Mouse (Mus musculus) G1E (cell line): ENCODE measurements around the gene Sfpq. TPM values are rescaled to one million over a fixed set of nuclear protein-coding genes. Genes with fewer than 3 reads are reported as not detected.
A peak's percentile ranks its signal among the peaks of the same experiment; 100 is the strongest.
"Not testable (repeated sequence)": the region's sequence is repeated elsewhere in the genome, so short reads cannot be mapped to it uniquely, and the experiment has no call there.

Experiments used
- ATAC-seq: 2 replicates; pipeline ENCODE4 v1.8.0; 2016; ENCODE audit warnings: mild to moderate bottlenecking; ENCODE audit not compliant: insufficient number of reproducible peaks, poor library complexity, low FRiP score, severe bottlenecking; ENCODE audit errors: extremely low read depth
- DNase-seq: peaks from one replicate; pipeline ENCODE4 v3.0.0; 2012; ENCODE audit warnings: low spot score
- H3K27me3 ChIP-seq: 2 replicates; pipeline ENCODE4 v1.6.1; 2012; ENCODE audit warnings: mild to moderate bottlenecking, low read length, inconsistent platforms; ENCODE audit not compliant: insufficient read depth
- H3K36me3 ChIP-seq: replicated peaks from 2 replicates; pipeline ENCODE3; 2012; ENCODE audit warnings: mild to moderate bottlenecking, inconsistent platforms
- H3K4me1 ChIP-seq: 2 replicates; pipeline ENCODE4 v1.6.1; 2012; ENCODE audit warnings: low read depth, low read length, inconsistent platforms, mixed read lengths; ENCODE audit not compliant: insufficient read depth
- H3K4me3 ChIP-seq: 2 replicates; pipeline ENCODE4 v1.5.1; 2012; ENCODE audit warnings: low read depth, mild to moderate bottlenecking, inconsistent platforms, low read length, moderate library complexity, mixed read lengths
- H3K9me3 ChIP-seq: replicated peaks from 2 replicates; pipeline ENCODE4 v1.6.1; 2012; ENCODE audit warnings: inconsistent platforms
- CTCF ChIP-seq: IDR thresholded peaks from 2 replicates; pipeline ENCODE4 v1.5.1; 2012; ENCODE audit warnings: low read depth, low read length, inconsistent platforms, mixed read lengths
- GATA1 ChIP-seq: IDR thresholded peaks from 2 replicates; pipeline ENCODE4 v1.6.1; 2012; ENCODE audit warnings: borderline replicate concordance, low read length, inconsistent platforms, mixed read lengths
- GATA2 ChIP-seq: IDR thresholded peaks from 2 replicates; pipeline ENCODE4 v1.6.1; 2012; ENCODE audit warnings: low read depth, low read length, inconsistent platforms, borderline replicate concordance
- POLR2AphosphoS5 ChIP-seq: IDR thresholded peaks from 2 replicates; pipeline ENCODE4 v1.6.1; 2012; ENCODE audit warnings: low read depth, low read length, inconsistent platforms; ENCODE audit not compliant: insufficient replicate concordance
- TAL1 ChIP-seq: conservative IDR thresholded peaks from 2 replicates; pipeline ENCODE4 v1.6.1; 2012; ENCODE audit warnings: low read depth, low read length, inconsistent platforms, mixed read lengths
- polyA plus RNA-seq: library from polyadenylated mRNA; stranded (reverse); fragments of >175 nt; gene quantifications from 2 replicates; pipeline ENCODE4 v1.2.3, GENCODE M21; 2012
- total RNA-seq, 2 experiments: library from RNA; stranded (forward) in 1 of 2; stranded (reverse) in 1 of 2; fragments of 200-1000 nt in 1 of 2; fragments of >200 nt in 1 of 2; fragmentation: Nextera tagmentation in 1 of 2; gene quantifications; 2 replicates each; pipeline ENCODE4 v1.2.3; 2014 to 2017

Sfpq gene
- total and polyA plus RNA-seq, 3 experiments, result 346 to 471 (median 353) TPM

GRCm38 (mm10) chr4:126988503-126988902, 32.6 kb upstream of the Sfpq start:
- no peaks in the 10 kb centered on the region for H3K9me3 ChIP-seq
- H3K4me1 ChIP-seq, result no peaks in the 10 kb centered on the region
- H3K27me3 ChIP-seq, result no peaks in the 10 kb centered on the region; the same call in 1 of the 2 replicates
- TF ChIP-seq POLR2AphosphoS5, result no peak
- no peak for TF ChIP-seq CTCF
- TF ChIP-seq GATA1, result no peak
- no peak for TF ChIP-seq GATA2
- no peak for TF ChIP-seq TAL1
- no peaks in the 10 kb centered on the region for H3K36me3 ChIP-seq
- ATAC-seq, result no peak
- no peak overlapping the region for H3K4me3 ChIP-seq
- DNase-seq, result no peak

- TF ChIP-seq TAL1 (no peak), CTCF (no peak), GATA2 (no peak), GATA1 (no peak), POLR2AphosphoS5 (no peak)
- Histone ChIP-seq H3K27me3 (peaks cover 7% of the 10 kb centered on the region), H3K36me3 (no peaks in the 10 kb centered on the region), H3K4me1 (no peaks in the 10 kb centered on the region), H3K4me3 (no peak overlapping the region), H3K9me3 (no peaks in the 10 kb centered on the region)
- no peak for DNase-seq
- ATAC-seq, result no peak
Observed at GRCm38 (mm10) chr4:126990553-126990952, 30.6 kb upstream of the Sfpq start.

DNA sequence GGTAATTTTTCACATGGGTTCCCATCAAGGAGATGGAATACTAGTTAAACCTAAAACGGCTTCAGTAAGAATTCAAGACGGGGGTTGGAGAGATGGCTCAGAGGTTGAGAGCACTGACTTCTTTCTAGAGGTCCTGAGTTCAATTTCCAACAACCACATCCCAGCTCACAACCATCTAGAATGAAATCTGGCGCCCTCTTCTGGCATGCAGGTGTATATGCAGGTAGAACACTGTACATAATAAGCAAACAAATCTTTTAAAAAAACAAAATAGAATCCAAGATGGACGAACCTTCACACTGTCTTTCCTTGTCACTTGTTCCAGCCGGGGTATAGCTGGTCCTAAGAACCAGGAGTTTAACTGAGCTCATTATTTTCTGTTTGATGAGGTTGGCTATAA, 28.8 kb upstream of the Sfpq start:
- DNase-seq (no peak), ATAC-seq (no peak)
- no peaks in the 10 kb centered on the region for H3K4me1 ChIP-seq
- H3K36me3 ChIP-seq, result no peaks in the 10 kb centered on the region
- H3K9me3 ChIP-seq, result no peaks in the 10 kb centered on the region
- H3K4me3 ChIP-seq, result no peak overlapping the region
- peaks cover 7% of the 10 kb centered on the region for H3K27me3 ChIP-seq
- TF ChIP-seq POLR2AphosphoS5 (no peak), CTCF (peak; percentile 54), GATA1 (no peak)

GRCm38 (mm10) chr4:126999372-126999771, 21.8 kb upstream of the Sfpq start:
- ATAC-seq, H3K36me3 ChIP-seq, H3K9me3 ChIP-seq, H3K4me3 ChIP-seq, DNase-seq, H3K4me1 ChIP-seq: not testable (repeated sequence)
- peaks cover 15% of the 10 kb centered on the region for H3K27me3 ChIP-seq

DNA sequence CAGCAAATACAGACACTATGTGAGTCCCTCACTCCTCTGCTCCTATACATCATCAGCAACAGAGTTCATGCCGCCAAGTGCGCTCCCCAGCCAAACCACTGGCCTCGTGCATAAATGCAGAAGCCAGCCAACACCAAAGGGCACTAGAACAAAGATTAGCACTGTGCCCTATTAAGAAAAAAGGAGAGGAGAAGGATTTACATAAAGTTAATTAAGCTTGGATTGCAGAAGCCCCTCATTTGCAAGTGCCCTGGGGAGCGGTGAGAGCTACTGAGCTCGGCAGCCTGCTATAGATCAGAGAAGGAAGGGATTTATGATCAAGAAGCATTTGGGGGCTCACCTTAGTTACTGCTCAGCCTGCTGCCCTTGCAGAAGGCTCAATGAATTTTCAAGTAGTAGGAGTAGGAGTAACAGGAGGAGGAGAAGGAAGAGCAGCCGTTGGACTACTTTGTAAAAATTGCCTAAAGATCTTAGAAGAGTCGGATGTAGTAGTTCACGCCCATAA, 20.5 kb upstream of the Sfpq start:
- peaks cover 25% of the 10 kb centered on the region for H3K27me3 ChIP-seq
- H3K4me1 ChIP-seq, result peaks cover 7% of the 10 kb centered on the region; the same call in 1 of the 2 replicates
- TF ChIP-seq TAL1 (no peak), CTCF (no peak)
- H3K4me3 ChIP-seq, result no peak overlapping the region
- H3K36me3 ChIP-seq, result no peaks in the 10 kb centered on the region
- DNase-seq, result no peak
- ATAC-seq, result no peak
- H3K9me3 ChIP-seq, result no peaks in the 10 kb centered on the region

DNA sequence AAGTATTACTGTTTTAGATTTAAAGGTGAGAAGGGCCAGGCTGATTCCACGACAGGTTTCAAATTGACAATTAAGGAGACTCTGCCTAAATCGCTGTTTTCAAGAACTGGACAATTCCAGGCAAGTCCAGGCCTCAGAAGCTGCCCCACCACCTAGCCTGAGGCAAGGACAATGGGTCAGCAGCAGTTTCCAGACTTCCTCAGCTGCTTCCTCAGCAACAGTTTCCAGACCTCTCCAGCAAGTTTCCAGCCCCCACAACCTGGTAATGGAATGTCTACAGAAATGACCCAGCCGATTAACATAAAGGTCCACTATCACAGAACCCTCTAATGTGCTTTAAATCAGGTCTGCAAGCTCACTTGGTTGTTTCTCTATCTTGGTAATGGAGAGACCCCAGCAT, 16.7 kb upstream of the Sfpq start:
- no peaks in the 10 kb centered on the region for H3K36me3 ChIP-seq
- peaks cover 23% of the 10 kb centered on the region for H3K27me3 ChIP-seq
- H3K4me1 ChIP-seq, result peaks cover 7% of the 10 kb centered on the region; the same call in 1 of the 2 replicates
- DNase-seq, result no peak
- ATAC-seq, result no peak
- H3K4me3 ChIP-seq, result no peak overlapping the region
- H3K9me3 ChIP-seq, result no peaks in the 10 kb centered on the region
- no peak for TF ChIP-seq GATA2
- TF ChIP-seq CTCF, result no peak
- TF ChIP-seq GATA1, result no peak
- TF ChIP-seq POLR2AphosphoS5, result no peak
- TF ChIP-seq TAL1, result no peak

DNA sequence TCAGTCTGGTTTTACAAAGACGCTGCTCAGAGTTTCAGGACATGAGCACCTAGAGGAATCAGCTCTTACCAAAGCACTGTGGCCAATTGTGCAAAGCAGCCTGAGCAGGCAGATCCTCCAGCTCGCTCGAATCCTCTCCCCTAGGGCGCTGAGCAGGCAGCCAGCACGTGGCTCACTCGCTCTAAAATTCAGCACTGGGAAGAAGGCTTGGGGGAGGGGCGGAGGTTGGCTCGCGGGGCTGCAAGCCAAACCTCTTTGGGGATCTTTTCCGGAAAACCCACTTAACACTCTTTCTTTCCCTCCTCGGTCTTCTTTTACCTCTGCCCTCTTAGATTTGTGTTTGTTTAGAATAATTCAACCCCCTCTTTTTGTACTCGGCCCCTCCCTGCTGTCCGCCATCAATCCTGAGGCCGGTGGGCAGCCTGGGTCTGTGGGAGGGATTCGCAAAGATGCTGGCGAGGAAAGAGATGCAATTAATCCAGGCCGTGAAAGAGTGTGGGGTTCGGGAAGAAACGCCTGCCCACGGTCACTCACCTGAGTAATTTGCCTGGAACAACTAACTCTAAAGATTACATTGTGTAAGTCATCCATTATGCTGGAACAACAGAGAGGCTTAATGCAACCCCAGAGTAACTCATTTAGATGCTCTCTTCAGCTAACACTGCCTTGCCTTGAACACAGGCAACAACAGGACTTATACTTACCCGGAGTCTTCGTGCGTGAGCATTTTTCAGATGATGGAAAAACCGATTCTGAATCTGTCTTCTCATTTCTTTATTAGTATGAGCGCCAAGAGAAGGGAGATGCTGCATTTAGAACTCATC, 15.8 kb upstream of the Sfpq start:
- Histone ChIP-seq H3K9me3 (no peaks in the 10 kb centered on the region), H3K4me1 (peaks cover 7% of the 10 kb centered on the region; the same call in 1 of the 2 replicates), H3K4me3 (no peak overlapping the region; the same call in 1 of the 2 replicates), H3K27me3 (peaks cover 23% of the 10 kb centered on the region), H3K36me3 (no peaks in the 10 kb centered on the region)
- DNase-seq (no peak), ATAC-seq (no peak)
- no peak for TF ChIP-seq POLR2AphosphoS5
